Mouse (Mus musculus) stomach, embryonic 16.5 days (tissue): ENCODE results near the gene Fndc11. TPM values are rescaled to one million over a fixed set of nuclear protein-coding genes. Genes with fewer than 3 reads are reported as not detected.
"Not testable (repeated sequence)": the region's sequence is repeated elsewhere in the genome, so short reads cannot be mapped to it uniquely, and the experiment has no call there.

Experiments
- ATAC-seq: fragments of 200-750 bp; cut with Nextera tagmentation; 2 replicates; pipeline ENCODE4 v1.8.0; 2017; ENCODE audit warnings: moderate number of reproducible peaks, moderate TSS enrichment; ENCODE audit not compliant: insufficient read depth, low FRiP score
- H3K27ac ChIP-seq: fragments of 300-500 bp; sonication (generic); 2 replicates; pipeline ENCODE4 v1.5.1; 2014; ENCODE audit warnings: low read length
- H3K27me3 ChIP-seq: fragments of 300-500 bp; sonication (generic); 2 replicates; pipeline ENCODE4 v1.6.1; 2014; ENCODE audit warnings: low read length, control low read depth, mixed read lengths; ENCODE audit not compliant: control insufficient read depth, insufficient read depth
- H3K36me3 ChIP-seq: fragments of 300-500 bp; sonication (generic); 2 replicates; pipeline ENCODE4 v1.6.1; 2014; ENCODE audit warnings: low read length; ENCODE audit not compliant: control insufficient read depth, insufficient read depth
- H3K4me1 ChIP-seq: fragments of 300-500 bp; sonication (generic); 2 replicates; pipeline ENCODE4 v1.6.1; 2014; ENCODE audit warnings: low read length, control low read depth, mixed read lengths; ENCODE audit not compliant: control insufficient read depth, insufficient read depth
- H3K4me2 ChIP-seq: fragments of 300-500 bp; sonication (generic); 2 replicates; pipeline ENCODE4 v1.6.1; 2014; ENCODE audit warnings: low read depth, low read length, mixed read lengths
- H3K4me3 ChIP-seq: fragments of 300-500 bp; sonication (generic); replicated peaks from 2 replicates; pipeline ENCODE4 v1.5.1; 2014; ENCODE audit warnings: mild to moderate bottlenecking, low read length
- H3K9ac ChIP-seq: fragments of 300-500 bp; sonication (generic); 2 replicates; pipeline ENCODE4 v1.6.1; 2014; ENCODE audit warnings: low read length
- H3K9me3 ChIP-seq: fragments of 300-500 bp; sonication (generic); replicated peaks from 2 replicates; pipeline ENCODE4 v1.6.1; 2016; ENCODE audit warnings: low read length, control low read depth; ENCODE audit not compliant: control insufficient read depth
- WGBS: fragments of 180-500 bp; shearing (Covaris S2); extraction: QIAGEN DNeasy Blood & Tissue Kit; methylation state at CpG from one replicate; pipeline ENCODE4 v1.1.7; 2014; 5-methylcytosine and 5-hydroxymethylcytosine counted together
- polyA plus RNA-seq: library from polyadenylated mRNA; unstranded; fragments of >200 nt; fragmentation: Nextera tagmentation; extraction: Ambion mirVana; gene quantifications from 2 replicates; pipeline ENCODE4 v1.2.1, GENCODE M21; 2015

Gene Fndc11
- polyA plus RNA-seq, 1 experiment from 2014 or later = 0.23 TPM

- Histone ChIP-seq H3K9me3 (no peaks in the 10 kb centered on the region), H3K4me3 (no peak overlapping the region), H3K27ac (peak overlapping the region; percentile 81; the same call in 1 of the 2 replicates), H3K4me1 (peaks cover 4% of the 10 kb centered on the region; the same call in 1 of the 2 replicates), H3K4me2 (0 out of 2 replicates have a peak overlapping the region, but pooled peaks have one; percentile 92), H3K9ac (no peak overlapping the region), H3K36me3 (no peaks in the 10 kb centered on the region), H3K27me3 (no peaks in the 10 kb centered on the region)
- 75% methylated on average over 1 of the region's 1 CpGs for WGBS
- no peak for ATAC-seq
These were observed 30.5 kb upstream of the Fndc11 start for GRCm38 (mm10) chr2:181189321-181189720.

DNA sequence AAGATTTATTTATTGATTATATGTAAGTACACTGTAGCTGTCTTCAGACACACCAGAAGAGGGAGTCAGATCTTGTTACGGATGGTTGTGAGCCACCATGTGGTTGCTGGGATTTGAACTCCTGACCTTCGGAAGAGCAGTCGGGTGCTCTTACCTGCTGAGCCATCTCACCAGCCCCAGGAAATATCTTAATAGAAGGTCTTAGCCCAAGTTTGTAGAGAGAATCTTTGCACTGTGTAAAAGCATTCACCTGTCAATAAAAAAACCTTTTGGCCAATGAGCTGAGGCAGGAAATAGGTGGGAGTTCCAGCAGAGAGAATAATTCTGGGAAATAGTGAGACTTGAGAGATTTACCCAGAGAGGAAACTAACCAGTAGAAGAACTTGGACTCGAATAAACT lies 28.4 kb upstream of the Fndc11 start:
- H3K4me3 ChIP-seq, H3K27me3 ChIP-seq, H3K9ac ChIP-seq, H3K27ac ChIP-seq, ATAC-seq, H3K4me2 ChIP-seq, H3K36me3 ChIP-seq, H3K9me3 ChIP-seq, H3K4me1 ChIP-seq: not testable (repeated sequence)
- WGBS = 83% methylated on average over 4 of the region's 4 CpGs

DNA sequence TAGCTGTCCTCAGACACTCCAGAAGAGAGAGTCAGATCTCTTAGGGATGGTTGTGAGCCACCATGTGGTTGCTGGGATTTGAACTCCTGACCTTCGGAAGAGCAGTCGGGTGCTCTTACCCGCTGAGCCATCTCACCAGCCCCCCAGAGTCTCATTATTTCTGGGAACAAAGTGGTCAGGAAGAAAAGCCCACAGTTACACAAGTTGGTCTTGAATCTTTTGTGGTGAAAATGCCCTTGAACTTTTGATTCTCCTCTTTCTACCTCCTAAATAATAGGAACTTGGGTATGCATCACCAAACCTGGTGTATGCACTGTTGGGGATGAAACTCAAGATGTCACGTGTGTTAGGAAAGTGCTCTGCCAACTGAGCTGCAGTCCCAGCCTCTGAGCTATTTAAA lies 27.9 kb upstream of the Fndc11 start:
- Histone ChIP-seq H3K4me3 (no peak overlapping the region), H3K4me2 (no peak overlapping the region), H3K27me3 (no peaks in the 10 kb centered on the region), H3K4me1 (peaks cover 4% of the 10 kb centered on the region; the same call in 1 of the 2 replicates), H3K27ac (no peak overlapping the region), H3K9me3 (no peaks in the 10 kb centered on the region), H3K36me3 (no peaks in the 10 kb centered on the region), H3K9ac (no peak overlapping the region)
- 69% methylated on average over 4 of the region's 4 CpGs for WGBS
- ATAC-seq = no peak

- Histone ChIP-seq H3K36me3 (no peaks in the 10 kb centered on the region), H3K4me2 (no peak overlapping the region), H3K4me1 (peaks cover 4% of the 10 kb centered on the region; the same call in 1 of the 2 replicates), H3K27ac (no peak overlapping the region), H3K9me3 (no peaks in the 10 kb centered on the region), H3K9ac (no peak overlapping the region), H3K27me3 (no peaks in the 10 kb centered on the region), H3K4me3 (no peak overlapping the region)
- WGBS = 74% methylated on average over 3 of the region's 3 CpGs
- ATAC-seq = no peak
These were observed 26.8 kb upstream of the Fndc11 start for GRCm38 (mm10) chr2:181193044-181193443.

DNA sequence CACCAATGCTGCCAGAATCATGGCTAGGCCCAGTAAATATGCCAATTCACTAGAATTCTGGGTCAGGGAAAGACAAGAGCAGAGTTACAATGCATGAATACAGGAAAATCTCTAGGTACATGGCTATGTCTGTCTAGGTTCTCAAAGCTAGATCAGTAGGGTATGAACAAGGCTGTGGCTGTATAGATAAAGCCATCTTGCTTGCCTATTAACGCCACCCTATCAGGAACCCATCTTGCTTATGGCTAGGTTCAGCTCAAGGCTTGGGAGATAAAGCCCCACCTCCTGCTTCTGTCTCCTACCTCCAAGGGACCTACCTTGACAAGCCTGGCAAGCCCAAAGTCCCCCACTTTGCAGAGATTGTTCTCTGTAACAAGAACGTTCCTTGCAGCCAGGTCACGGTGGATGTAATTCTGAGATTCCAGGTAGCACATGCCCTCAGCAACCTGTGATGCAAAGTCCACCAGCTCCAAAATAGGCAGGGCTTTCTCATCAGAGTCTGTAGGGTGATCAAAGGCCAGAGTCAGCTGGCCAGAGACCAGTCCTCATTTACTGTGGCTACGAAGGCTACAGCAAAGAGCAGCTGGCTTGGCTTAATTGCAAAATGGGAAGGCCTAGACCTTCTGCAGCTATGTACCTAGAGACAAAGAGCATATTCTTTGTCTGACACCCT lies 23.0 kb upstream of the Fndc11 start:
- Histone ChIP-seq H3K27ac (no peak overlapping the region), H3K4me3 (no peak overlapping the region), H3K36me3 (no peaks in the 10 kb centered on the region), H3K27me3 (no peaks in the 10 kb centered on the region), H3K4me1 (no peaks in the 10 kb centered on the region), H3K9ac (no peak overlapping the region), H3K4me2 (no peak overlapping the region), H3K9me3 (no peaks in the 10 kb centered on the region)
- WGBS = 83% methylated on average over 4 of the region's 4 CpGs
- no peak for ATAC-seq

GRCm38 (mm10) chr2:181201606-181202005 lies 18.2 kb upstream of the Fndc11 start:
- H3K4me3 ChIP-seq = no peak overlapping the region
- no peak overlapping the region for H3K27ac ChIP-seq
- no peak overlapping the region for H3K9ac ChIP-seq
- H3K4me1 ChIP-seq = no peaks in the 10 kb centered on the region
- no peak for ATAC-seq
- H3K9me3 ChIP-seq = no peaks in the 10 kb centered on the region
- H3K36me3 ChIP-seq = no peaks in the 10 kb centered on the region
- no peaks in the 10 kb centered on the region for H3K27me3 ChIP-seq
- WGBS = 66% methylated on average over 3 of the region's 3 CpGs
- no peak overlapping the region for H3K4me2 ChIP-seq

DNA sequence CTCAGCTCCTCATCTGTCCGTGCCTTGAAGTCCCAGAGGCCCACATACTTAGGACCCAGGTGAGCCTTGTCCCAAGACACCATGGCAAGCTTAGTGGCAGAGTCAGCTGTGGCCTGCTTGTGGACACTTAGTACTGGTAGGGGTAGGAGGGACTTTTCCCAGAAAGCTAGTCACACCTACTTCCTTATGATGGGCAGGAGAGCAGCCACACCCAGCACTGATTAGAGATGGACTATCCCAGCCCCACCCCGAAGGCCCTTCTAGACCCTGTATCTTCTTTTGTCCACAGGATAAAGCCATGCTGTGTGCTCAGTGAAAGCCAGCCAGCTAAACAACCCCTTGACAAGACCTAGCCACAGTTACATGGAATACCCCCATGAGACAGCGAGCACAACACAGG lies 17.4 kb upstream of the Fndc11 start, which contains the start of gene Ptk6:
Ptk6 (minus strand) TSS at position 368 of the 400 bp plus-strand sequence.
- Histone ChIP-seq H3K9me3 (no peaks in the 10 kb centered on the region), H3K4me3 (no peak within 1 kb of the TSS), H3K27ac (no peak within 1 kb of the TSS), H3K4me1 (no peaks in the 10 kb centered on the region), H3K4me2 (no peak within 1 kb of the TSS), H3K27me3 (no peaks in the 10 kb centered on the region), H3K9ac (no peak within 1 kb of the TSS), H3K36me3 (no peaks in the 10 kb centered on the region)
- ATAC-seq = no peak
- WGBS = 79% methylated on average over 3 of the region's 3 CpGs

GRCm38 (mm10) chr2:181202886-181203285 lies 16.9 kb upstream of the Fndc11 start:
- H3K4me1 ChIP-seq = no peaks in the 10 kb centered on the region
- no peak for ATAC-seq
- 64% methylated on average over 6 of the region's 6 CpGs for WGBS
- no peaks in the 10 kb centered on the region for H3K36me3 ChIP-seq
- no peak overlapping the region for H3K4me2 ChIP-seq
- no peak overlapping the region for H3K4me3 ChIP-seq
- H3K27me3 ChIP-seq = no peaks in the 10 kb centered on the region
- H3K27ac ChIP-seq = no peak overlapping the region
- H3K9ac ChIP-seq = no peak overlapping the region
- H3K9me3 ChIP-seq = no peaks in the 10 kb centered on the region

- no peaks in the 10 kb centered on the region for H3K36me3 ChIP-seq
- no peaks in the 10 kb centered on the region for H3K4me1 ChIP-seq
- ATAC-seq = no peak
- no peaks in the 10 kb centered on the region for H3K9me3 ChIP-seq
- no peak overlapping the region for H3K27ac ChIP-seq
- H3K4me2 ChIP-seq = no peak overlapping the region
- H3K27me3 ChIP-seq = no peaks in the 10 kb centered on the region
- 77% methylated on average over 5 of the region's 5 CpGs for WGBS
- H3K9ac ChIP-seq = no peak overlapping the region
- no peak overlapping the region for H3K4me3 ChIP-seq
These were observed 14.1 kb upstream of the Fndc11 start for GRCm38 (mm10) chr2:181205678-181206077.
